Mouse (Mus musculus) ES-Bruce4 (cell line): ENCODE measurements around the gene Snd1.

Experiments
- CTCF ChIP-seq: IDR thresholded peaks from one replicate; pipeline ENCODE4 v1.8.1; 2011; ENCODE audit warnings: low read depth, low read length
- EP300 ChIP-seq: IDR thresholded peaks from 2 replicates; pipeline ENCODE4 v1.6.1; 2011; ENCODE audit warnings: low read depth, low read length; ENCODE audit not compliant: insufficient read depth
- POLR2A ChIP-seq: IDR thresholded peaks from one replicate; pipeline ENCODE4 v1.8.1; 2011; ENCODE audit warnings: low read length; ENCODE audit not compliant: insufficient read depth

GRCm38 (mm10) chr6:28450481-28450880 lies 24.5 kb upstream of the Snd1 start:
- TF ChIP-seq CTCF (peak; percentile 1), EP300 (no peak), POLR2A (no peak)
